Mouse (Mus musculus) cerebellum, adult 2 months (tissue): Measurements from ENCODE around the gene Alkal2.

ENCODE experiments used
- CTCF ChIP-seq: fragments of 200-500 bp; IDR thresholded peaks from 2 replicates; pipeline ENCODE4 v1.5.1; 2011; ENCODE audit warnings: low read depth, mild to moderate bottlenecking, control low read depth, low read length, moderate library complexity, borderline replicate concordance; ENCODE audit not compliant: insufficient read depth
- POLR2A ChIP-seq: fragments of 200-500 bp; IDR thresholded peaks from 2 replicates; pipeline ENCODE4 v1.6.1; 2011; ENCODE audit warnings: low read length, control low read depth, borderline replicate concordance; ENCODE audit not compliant: insufficient read depth

DNA sequence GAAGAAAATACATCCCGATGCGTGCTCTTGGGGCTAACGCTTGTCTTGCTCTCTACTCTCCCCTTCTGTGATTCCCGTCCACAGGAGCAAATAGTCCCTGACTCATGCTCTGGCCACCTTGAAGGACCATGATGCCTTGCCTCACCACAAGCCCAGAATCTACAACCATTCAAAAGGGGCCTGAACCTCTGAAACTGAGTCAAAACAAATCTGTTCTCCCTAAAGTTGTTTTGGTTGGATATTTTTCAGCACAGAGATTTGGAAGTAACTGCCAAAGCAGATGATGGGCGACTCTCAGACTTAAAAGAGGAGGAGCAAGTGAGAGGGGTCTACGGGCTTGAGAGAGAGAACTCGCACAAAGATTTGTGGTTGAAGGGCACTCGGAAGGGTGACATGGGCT is 26.7 kb downstream of the Alkal2 start:
- TF ChIP-seq CTCF, result no peak
- no peak for TF ChIP-seq POLR2A
